Mouse (Mus musculus) limb, embryonic 10.5 days (tissue): ENCODE data around the gene Bco1. TPM values are rescaled to one million over a fixed set of nuclear protein-coding genes. Genes with fewer than 3 reads are reported as not detected.

Source experiments
- DNase-seq: peaks from one replicate; pipeline ENCODE4 v3.0.0-alpha.2; 2017; ENCODE audit warnings: low spot score
- H3K27ac ChIP-seq: fragments of 300-500 bp; sonication (generic); 2 replicates; pipeline ENCODE4 v1.5.1; 2016; ENCODE audit warnings: mild to moderate bottlenecking
- H3K27me3 ChIP-seq: fragments of 300-500 bp; sonication (generic); 2 replicates; pipeline ENCODE4 v1.6.1; 2016; ENCODE audit warnings: low read depth, mild to moderate bottlenecking; ENCODE audit not compliant: poor library complexity, severe bottlenecking
- H3K36me3 ChIP-seq: fragments of 300-500 bp; sonication (generic); 2 replicates; pipeline ENCODE4 v1.6.1; 2016; ENCODE audit warnings: mild to moderate bottlenecking, moderate library complexity
- H3K4me1 ChIP-seq: fragments of 300-500 bp; sonication (generic); 2 replicates; pipeline ENCODE4 v1.6.1; 2016
- H3K4me3 ChIP-seq: fragments of 300-500 bp; sonication (generic); 2 replicates; pipeline ENCODE4 v1.5.1; 2016; ENCODE audit warnings: mild to moderate bottlenecking, moderate library complexity
- H3K9me3 ChIP-seq: fragments of 300-500 bp; sonication (generic); replicated peaks from 2 replicates; pipeline ENCODE4 v1.6.1; 2016; ENCODE audit warnings: mild to moderate bottlenecking
- WGBS: fragments of 180-500 bp; shearing (Covaris S2); methylation state at CpG from one replicate; pipeline ENCODE4 v1.1.7; 2016; 5-methylcytosine and 5-hydroxymethylcytosine counted together
- polyA plus RNA-seq: library from polyadenylated mRNA; unstranded; fragments of >200 nt; fragmentation: Nextera tagmentation; extraction: Ambion mirVana; gene quantifications from 2 replicates; pipeline ENCODE4 v1.2.1, GENCODE M21; 2016

Bco1 gene
- polyA plus RNA-seq, 1 experiment from 2014 or later, result not detected

GRCm38 (mm10) chr8:117166515-117166914 is 70.9 kb downstream of the Bco1 start:
- WGBS, result 84% methylated on average over 2 of the region's 2 CpGs
- no peaks in the 10 kb centered on the region for H3K27me3 ChIP-seq
- H3K27ac ChIP-seq, result no peak overlapping the region
- H3K9me3 ChIP-seq, result no peaks in the 10 kb centered on the region
- no peaks in the 10 kb centered on the region for H3K4me1 ChIP-seq
- DNase-seq, result no peak
- H3K4me3 ChIP-seq, result no peak overlapping the region
- no peaks in the 10 kb centered on the region for H3K36me3 ChIP-seq

- Histone ChIP-seq H3K4me1 (no peaks in the 10 kb centered on the region), H3K36me3 (no peaks in the 10 kb centered on the region), H3K27me3 (no peaks in the 10 kb centered on the region), H3K4me3 (no peak overlapping the region), H3K27ac (no peak overlapping the region), H3K9me3 (no peaks in the 10 kb centered on the region)
- no peak for DNase-seq
- WGBS, result 86% methylated on average over 8 of the region's 8 CpGs
Observed at GRCm38 (mm10) chr8:117167243-117167883, 71.7 kb downstream of the Bco1 start.

GRCm38 (mm10) chr8:117168378-117168777 is 72.7 kb downstream of the Bco1 start:
- Histone ChIP-seq H3K4me3 (no peak overlapping the region), H3K27ac (no peak overlapping the region), H3K27me3 (no peaks in the 10 kb centered on the region), H3K4me1 (no peaks in the 10 kb centered on the region), H3K36me3 (no peaks in the 10 kb centered on the region), H3K9me3 (no peaks in the 10 kb centered on the region)
- no peak for DNase-seq
- WGBS, result 89% methylated on average over 9 of the region's 9 CpGs

GRCm38 (mm10) chr8:117171826-117172225 is 76.2 kb downstream of the Bco1 start:
- no peak overlapping the region for H3K4me3 ChIP-seq
- no peaks in the 10 kb centered on the region for H3K9me3 ChIP-seq
- no peaks in the 10 kb centered on the region for H3K4me1 ChIP-seq
- DNase-seq, result no peak
- H3K27me3 ChIP-seq, result no peaks in the 10 kb centered on the region
- 90% methylated on average over 3 of the region's 3 CpGs for WGBS
- no peak overlapping the region for H3K27ac ChIP-seq
- peaks cover 11% of the 10 kb centered on the region for H3K36me3 ChIP-seq

GRCm38 (mm10) chr8:117172904-117173303 is 77.2 kb downstream of the Bco1 start:
- Histone ChIP-seq H3K36me3 (peaks cover 11% of the 10 kb centered on the region), H3K27ac (no peak overlapping the region), H3K9me3 (no peaks in the 10 kb centered on the region), H3K4me3 (no peak overlapping the region), H3K27me3 (no peaks in the 10 kb centered on the region), H3K4me1 (no peaks in the 10 kb centered on the region)
- WGBS, result 77% methylated on average over 7 of the region's 7 CpGs
- no peak for DNase-seq

GRCm38 (mm10) chr8:117173690-117174089 is 78.0 kb downstream of the Bco1 start:
- no peak for DNase-seq
- WGBS, result 84% methylated on average over 3 of the region's 3 CpGs
- no peaks in the 10 kb centered on the region for H3K4me1 ChIP-seq
- H3K9me3 ChIP-seq, result no peaks in the 10 kb centered on the region
- no peak overlapping the region for H3K27ac ChIP-seq
- peaks cover 11% of the 10 kb centered on the region for H3K36me3 ChIP-seq
- no peak overlapping the region for H3K4me3 ChIP-seq
- H3K27me3 ChIP-seq, result no peaks in the 10 kb centered on the region

- 97% methylated on average over 5 of the region's 5 CpGs for WGBS
- DNase-seq, result no peak
- no peak overlapping the region for H3K4me3 ChIP-seq
- no peaks in the 10 kb centered on the region for H3K4me1 ChIP-seq
- H3K27ac ChIP-seq, result no peak overlapping the region
- no peaks in the 10 kb centered on the region for H3K27me3 ChIP-seq
- no peaks in the 10 kb centered on the region for H3K9me3 ChIP-seq
- peaks cover 11% of the 10 kb centered on the region for H3K36me3 ChIP-seq
Observed at GRCm38 (mm10) chr8:117174536-117174935, 78.9 kb downstream of the Bco1 start.

- no peak for DNase-seq
- no peaks in the 10 kb centered on the region for H3K27me3 ChIP-seq
- H3K36me3 ChIP-seq, result peaks cover 11% of the 10 kb centered on the region
Observed at GRCm38 (mm10) chr8:117176308-117176707, 80.7 kb downstream of the Bco1 start.

GRCm38 (mm10) chr8:117177236-117177635 is 81.6 kb downstream of the Bco1 start:
- Histone ChIP-seq H3K27ac (no peak overlapping the region), H3K4me3 (no peak overlapping the region), H3K36me3 (peaks cover 11% of the 10 kb centered on the region), H3K27me3 (no peaks in the 10 kb centered on the region), H3K9me3 (no peaks in the 10 kb centered on the region), H3K4me1 (no peaks in the 10 kb centered on the region)
- WGBS, result 88% methylated on average over 7 of the region's 7 CpGs
- no peak for DNase-seq

More at GRCm38 (mm10) chr8:117176308-117176707, 80.7 kb downstream of the Bco1 start:
- 80% methylated on average over 5 of the region's 5 CpGs for WGBS
- Histone ChIP-seq H3K4me1 (no peaks in the 10 kb centered on the region), H3K9me3 (no peaks in the 10 kb centered on the region), H3K4me3 (no peak overlapping the region), H3K27ac (no peak overlapping the region)

GRCm38 (mm10) chr8:117178039-117178438 is 82.4 kb downstream of the Bco1 start:
- H3K27me3 ChIP-seq, result no peaks in the 10 kb centered on the region
- 81% methylated on average over 2 of the region's 2 CpGs for WGBS
- DNase-seq, result no peak

GRCm38 (mm10) chr8:117178676-117179075 is 83.0 kb downstream of the Bco1 start:
- no peak overlapping the region for H3K27ac ChIP-seq
- H3K9me3 ChIP-seq, result no peaks in the 10 kb centered on the region
- H3K4me1 ChIP-seq, result no peaks in the 10 kb centered on the region
- WGBS, result 94% methylated on average over 6 of the region's 6 CpGs
- H3K36me3 ChIP-seq, result peaks cover 14% of the 10 kb centered on the region
- no peak overlapping the region for H3K4me3 ChIP-seq
- no peaks in the 10 kb centered on the region for H3K27me3 ChIP-seq
- no peak for DNase-seq

More at GRCm38 (mm10) chr8:117178039-117178438, 82.4 kb downstream of the Bco1 start:
- Histone ChIP-seq H3K27ac (no peak overlapping the region), H3K4me1 (no peaks in the 10 kb centered on the region), H3K36me3 (peaks cover 11% of the 10 kb centered on the region), H3K4me3 (no peak overlapping the region), H3K9me3 (no peaks in the 10 kb centered on the region)

GRCm38 (mm10) chr8:117182746-117183145 is 87.1 kb downstream of the Bco1 start:
- H3K4me3 ChIP-seq, result no peak overlapping the region
- no peak overlapping the region for H3K27ac ChIP-seq
- H3K9me3 ChIP-seq, result no peaks in the 10 kb centered on the region
- 98% methylated on average over 4 of the region's 4 CpGs for WGBS
- H3K4me1 ChIP-seq, result 0 out of 2 replicates have a peak, but pooled peaks cover 6% of the 10 kb centered on the region
- DNase-seq, result no peak
- peaks cover 39% of the 10 kb centered on the region for H3K36me3 ChIP-seq
- no peaks in the 10 kb centered on the region for H3K27me3 ChIP-seq
